Mouse (Mus musculus): ENCODE results near the gene Tas2r136.
A peak's percentile ranks its signal among the peaks of the same experiment; 100 is the strongest.

Gene Tas2r136

DNA sequence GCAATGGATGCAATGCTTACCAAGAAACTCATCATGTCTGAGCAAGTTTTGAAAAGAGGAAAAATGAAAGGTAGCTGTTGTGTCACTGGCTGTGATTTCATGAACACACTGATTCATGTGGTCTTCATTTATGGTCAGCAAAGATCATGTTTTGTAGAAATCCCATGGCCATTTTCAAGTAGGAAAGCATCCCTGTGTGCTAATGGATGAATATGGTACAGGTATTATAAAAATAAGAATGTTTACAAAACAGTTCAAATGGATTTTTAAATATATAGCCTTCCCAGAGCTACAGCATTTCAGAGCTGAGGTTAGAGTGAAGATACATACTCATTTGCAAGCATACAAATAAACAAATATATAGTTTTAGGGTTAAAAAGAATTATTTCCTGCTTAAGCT lies at the start of gene Tas2r136:
TSS of gene Tas2r136 (minus strand) at position 101 of the 400 bp plus-strand sequence.
- no peak for DNase-seq

DNA sequence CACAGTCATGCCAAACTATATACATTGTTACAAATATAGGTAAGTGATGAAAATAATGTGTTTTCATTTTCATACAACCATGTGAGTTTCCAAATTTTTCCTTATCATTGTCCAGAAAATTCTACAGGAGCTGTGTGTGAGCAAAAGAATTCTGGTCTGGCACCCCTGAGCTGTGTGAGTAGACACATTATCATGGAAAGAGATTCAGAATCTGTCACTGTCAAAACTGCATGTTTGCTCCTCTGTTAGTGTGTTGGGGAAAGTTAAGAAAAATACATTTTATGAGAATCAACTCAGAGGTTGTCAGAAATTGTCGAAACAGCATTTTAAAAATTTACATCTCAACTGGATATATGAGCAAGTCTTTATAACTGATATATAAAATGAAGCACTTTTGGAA lies 24.6 kb upstream of the Tas2r136 start, which contains the start of gene Tas2r117:
TSS of gene Tas2r117 (plus strand) at position 301 of the 400 bp plus-strand sequence.
- DNase-seq: no peak

DNA sequence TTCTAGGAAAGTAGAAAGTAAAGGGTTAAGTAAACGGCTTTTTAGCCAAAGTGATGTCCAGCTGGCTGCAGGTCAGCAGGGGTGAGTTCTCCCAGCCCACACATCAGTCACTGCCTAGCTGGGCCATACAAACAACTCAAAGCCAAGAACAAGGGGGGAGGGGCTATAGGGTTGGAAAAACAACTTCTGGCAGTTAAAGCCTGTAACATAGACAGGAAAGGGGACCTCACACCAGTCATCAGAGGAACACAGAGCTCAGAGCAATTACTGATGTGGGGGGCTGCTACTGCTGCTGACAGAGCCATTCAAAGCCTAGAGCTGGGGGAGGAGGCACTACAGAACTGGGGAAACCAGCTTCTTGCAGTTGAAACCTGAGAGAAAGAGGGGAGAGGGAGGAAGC lies 17.4 kb upstream of the Tas2r136 start:
- peak; percentile 67 for DNase-seq

DNA sequence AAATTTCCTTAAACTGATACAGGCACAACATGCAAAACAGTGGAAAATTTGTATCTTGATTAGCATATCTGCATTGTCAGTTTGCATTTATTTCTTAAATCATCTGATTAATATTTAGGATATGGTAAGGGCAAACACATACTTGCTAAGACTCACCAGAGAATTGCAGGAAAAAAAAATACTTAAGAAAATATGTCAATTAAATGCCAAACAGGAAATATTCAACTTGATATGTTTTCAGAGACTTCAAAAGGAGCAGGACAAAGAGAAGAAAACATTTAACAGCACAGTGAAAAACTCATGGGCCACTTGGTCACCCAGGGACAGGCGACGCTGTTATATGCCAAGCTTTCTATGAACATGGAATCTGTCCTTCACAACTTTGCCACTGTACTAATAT lies 16.1 kb downstream of the Tas2r136 start, which contains the start of gene Tas2r102:
TSS of gene Tas2r102 (plus strand) at position 301 of the 400 bp plus-strand sequence.
- no peak for DNase-seq

DNA sequence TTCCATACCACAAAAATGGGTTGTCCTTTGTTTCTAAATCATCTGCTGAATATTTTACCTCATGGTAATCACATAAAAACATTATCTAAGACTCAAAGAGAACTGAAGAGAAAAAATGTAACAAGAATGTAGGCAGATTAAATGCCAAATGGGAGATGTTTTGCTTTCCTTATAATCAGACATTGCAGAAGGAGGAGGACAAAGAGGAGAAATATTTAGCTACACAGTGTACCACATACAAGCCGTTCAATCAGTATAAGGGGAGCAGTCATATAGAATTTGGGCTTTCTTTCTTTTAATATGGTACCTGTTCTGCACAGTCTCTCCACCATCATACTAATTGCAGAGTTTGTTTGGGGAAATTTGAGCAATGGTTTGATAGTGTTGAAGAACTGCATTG lies 23.5 kb downstream of the Tas2r136 start, which contains the start of gene Tas2r124:
TSS of gene Tas2r124 (plus strand) at position 301 of the 400 bp plus-strand sequence.
- DNase-seq: no peak

DNA sequence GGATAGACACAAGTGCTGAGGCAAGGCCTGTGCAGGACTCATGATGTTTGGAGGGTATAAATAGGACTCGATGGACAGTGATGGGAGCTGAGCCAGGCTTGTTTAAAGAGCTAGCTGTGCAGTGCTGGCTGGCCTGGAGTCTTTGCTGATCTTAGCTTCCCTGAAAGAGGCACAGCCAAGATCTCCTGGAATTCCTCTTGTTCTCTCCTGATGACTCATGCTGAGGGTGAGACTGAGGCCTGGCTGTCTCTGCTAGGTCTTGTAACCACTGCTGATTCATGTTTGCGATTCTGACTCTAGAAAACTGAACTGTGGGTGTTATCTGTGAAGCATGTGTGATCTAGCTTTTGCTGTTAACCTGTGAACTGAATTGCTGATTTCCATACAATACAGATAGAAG lies 27.8 kb downstream of the Tas2r136 start:
- DNase-seq: no peak

DNA sequence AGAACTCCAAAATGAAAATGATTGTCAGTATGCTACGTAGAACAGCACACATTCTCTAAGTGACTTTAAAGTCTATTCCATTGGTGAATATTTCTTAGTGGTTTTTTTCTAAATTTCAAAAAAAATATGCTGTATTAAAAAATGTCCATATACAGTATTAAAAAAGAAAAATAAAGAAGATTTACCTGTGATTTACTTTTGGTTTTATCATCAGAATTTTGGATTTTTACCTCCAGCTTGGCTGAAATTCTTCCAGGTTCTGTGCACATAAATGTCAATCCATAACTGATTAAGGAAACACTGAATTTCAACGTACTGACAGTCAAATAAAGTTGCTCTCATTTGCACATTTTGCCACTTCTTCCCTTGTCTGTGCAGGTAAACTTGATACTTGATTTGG lies 40.0 kb downstream of the Tas2r136 start, which contains the start of gene Tas2r115:
TSS of gene Tas2r115 (minus strand) at position 101 of the 400 bp plus-strand sequence.
- no peak for DNase-seq

Measured in embryo, embryonic 11 days (tissue).